Comparison of ENCODE assay signal across 12 mouse cellular contexts in the genomic region with DNA sequence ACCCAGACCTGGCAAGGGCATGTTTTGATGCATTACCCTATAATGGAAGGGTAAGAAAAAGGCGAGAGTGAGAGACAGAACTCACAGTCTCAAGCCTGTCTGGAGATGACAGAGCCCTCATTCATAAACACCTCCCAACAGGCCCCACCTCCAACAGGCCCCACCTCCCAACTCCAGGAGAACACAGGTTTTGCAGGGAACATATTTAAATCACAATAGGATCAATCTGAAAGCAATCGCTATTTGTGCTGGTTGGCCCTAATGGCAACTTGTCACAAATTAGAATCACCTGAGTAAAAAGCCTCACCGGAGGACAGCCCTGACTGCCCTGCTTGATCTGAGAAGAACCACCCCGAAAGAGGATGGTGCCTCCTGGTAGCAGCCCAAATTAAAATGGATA.
"Had no signal": no experiment of that assay in that cellular context is flagged by ENCODE, and none has a peak within 500 bp of the region (broad histone marks: within the 10 kb centered on the region; RNA-seq: fewer than 3 reads in every experiment).

No protein-coding gene starts in this region.

- H3K9ac ChIP-seq: lung, embryonic 14.5 days; midbrain, embryonic 12.5 days; neural tube, embryonic 12.5 days had no signal

- H3K36me3 ChIP-seq: midbrain, embryonic 12.5 days had no signal

- ATAC-seq: midbrain, embryonic 16.5 days had no signal

- H3K4me1 ChIP-seq: midbrain, embryonic 10.5 days; midbrain, embryonic 12.5 days; neural tube, embryonic 12.5 days had no signal

- H3K9me3 ChIP-seq: neural tube, embryonic 12.5 days had no signal

- H3K27ac ChIP-seq: midbrain, embryonic 10.5 days; midbrain, embryonic 12.5 days; neural tube, embryonic 12.5 days had no signal

- H3K4me3 ChIP-seq: midbrain, embryonic 10.5 days; midbrain, embryonic 12.5 days; neural tube, embryonic 12.5 days had no signal

- H3K4me2 ChIP-seq: lung, embryonic 14.5 days; midbrain, embryonic 12.5 days; neural tube, embryonic 12.5 days had no signal

- H3K27me3 ChIP-seq: midbrain, embryonic 12.5 days; neural tube, embryonic 12.5 days had no signal

- DNase-seq: lung, embryonic 14.5 days; lung, postnatal 10 days; lung, postnatal 4 days; midbrain, embryonic 14.5 days; right cerebral cortex, postnatal 14 days; thymus, adult 2 months; thymus, postnatal 25 days; thymus, postnatal 4 days had no signal
